Mouse (Mus musculus): ENCODE data around the gene Dbx2. TPM values are rescaled to one million over a fixed set of nuclear protein-coding genes. Genes with fewer than 3 reads are reported as not detected.

The Dbx2 gene
- total RNA-seq, 2 experiments from 2014 or later, result 31.8 to 32.1 TPM

- no peak for DNase-seq (ENCODE audit: extremely low spot score in 1 of 2, low spot score in 1 of 2)
Observed at GRCm38 (mm10) chr15:95639115-95639828, 16.5 kb downstream of the Dbx2 start.

GRCm38 (mm10) chr15:95624396-95624795 lies 31.4 kb downstream of the Dbx2 start:
- no peak for DNase-seq (ENCODE audit: extremely low spot score in 1 of 2, low spot score in 1 of 2)

GRCm38 (mm10) chr15:95622797-95623196 lies 33.0 kb downstream of the Dbx2 start:
- no peak for DNase-seq (ENCODE audit: extremely low spot score in 1 of 2, low spot score in 1 of 2)

GRCm38 (mm10) chr15:95612600-95612999 lies 43.2 kb downstream of the Dbx2 start:
- DNase-seq (ENCODE audit: extremely low spot score in 1 of 2, low spot score in 1 of 2), result no peak

GRCm38 (mm10) chr15:95601179-95601578 lies 54.6 kb downstream of the Dbx2 start:
- no peak for DNase-seq (ENCODE audit: extremely low spot score in 1 of 2, low spot score in 1 of 2)

- peak in 1 of 2 experiments; percentile 18 for DNase-seq (ENCODE audit: extremely low spot score in 1 of 2, low spot score in 1 of 2)
Observed at GRCm38 (mm10) chr15:95598630-95599029, 57.1 kb downstream of the Dbx2 start.

- no peak for DNase-seq (ENCODE audit: extremely low spot score in 1 of 2, low spot score in 1 of 2)
Observed at GRCm38 (mm10) chr15:95586906-95587305, 68.9 kb downstream of the Dbx2 start.

- DNase-seq (ENCODE audit: extremely low spot score in 1 of 2, low spot score in 1 of 2), result no peak
Observed at GRCm38 (mm10) chr15:95584891-95585290, 70.9 kb downstream of the Dbx2 start.

- DNase-seq (ENCODE audit: extremely low spot score in 1 of 2, low spot score in 1 of 2), result peak; percentile 48 to 67
Observed at GRCm38 (mm10) chr15:95574661-95575060, 81.1 kb downstream of the Dbx2 start.

Other genes starting within 250 kb of the Dbx2 start
- gene Nell2, start 127.4 kb downstream of the Dbx2 start, total RNA-seq (2021), result 100 to 1,000 TPM; 808 to 815 TPM
- 10 to 100 TPM; 20.7 to 23.9 TPM for gene Ano6, start 134.9 kb upstream of the Dbx2 start, total RNA-seq (2021)

Data from layer of hippocampus, postnatal 25 days (tissue).